Mouse (Mus musculus): ENCODE measurements around the gene Astl.

DNA sequence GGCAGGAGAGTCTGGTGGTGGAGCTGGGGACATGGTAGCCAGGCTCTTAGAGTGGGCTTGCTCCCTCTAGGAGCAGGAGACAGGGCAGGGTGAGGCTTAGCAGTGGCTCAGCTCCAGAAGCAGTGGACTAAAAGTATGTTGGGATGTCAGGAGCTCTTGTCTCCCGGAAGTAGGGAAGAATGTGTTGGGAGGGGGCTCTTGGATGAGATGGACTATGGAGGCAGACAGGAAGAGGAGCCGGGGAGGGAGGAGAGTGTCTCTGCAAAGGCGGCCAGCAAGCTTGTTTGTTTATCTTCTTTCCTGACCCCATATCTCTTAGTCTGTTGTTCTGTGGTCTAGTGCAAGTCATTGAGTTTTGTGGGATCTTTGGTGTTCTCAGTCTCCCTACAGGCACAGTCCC, 36.6 kb downstream of the Astl start:
- TF ChIP-seq CTCF (IDR thresholded peaks at IDR 0.05): no peak
- no peak for TF ChIP-seq EP300 (IDR thresholded peaks at IDR 0.05)
